Comparison of ENCODE assay signal across 9 mouse cellular contexts in the genomic region with DNA sequence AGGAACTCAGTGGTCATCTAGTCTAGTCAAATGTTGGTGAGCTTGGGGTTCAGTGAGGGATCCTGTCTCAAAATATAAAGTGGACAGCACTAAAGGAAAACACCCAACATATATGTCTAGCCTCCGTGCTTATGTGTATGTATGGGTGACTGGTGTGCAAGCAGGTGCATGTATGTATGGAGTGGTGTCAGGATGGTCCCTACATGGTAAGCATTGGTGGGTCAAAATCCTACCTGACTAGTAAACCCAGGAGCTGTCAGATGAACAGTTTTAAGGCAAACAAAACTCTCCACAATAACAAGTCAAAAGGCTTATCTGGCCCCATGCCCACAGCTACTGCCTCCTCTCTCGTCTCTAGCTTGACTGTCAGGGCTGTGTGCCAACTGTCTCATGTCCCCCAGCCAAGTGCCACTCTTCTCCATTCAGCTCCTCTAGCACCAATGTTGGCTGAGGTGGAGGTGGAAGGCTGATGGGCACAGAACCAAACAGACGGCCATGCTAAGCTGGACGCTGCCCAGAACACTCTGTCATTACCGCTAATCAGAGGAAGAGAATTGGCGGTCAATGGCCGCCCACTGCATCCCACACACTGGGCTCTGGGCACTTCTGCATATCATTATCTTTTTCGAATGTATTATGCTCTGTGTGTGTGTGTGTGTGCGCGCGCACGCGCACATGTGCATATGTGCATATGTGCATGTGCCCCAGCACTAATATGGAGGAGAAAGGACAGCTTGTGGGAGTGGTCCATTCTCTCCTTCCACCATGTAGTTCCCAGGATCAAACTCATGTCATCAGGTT. TPM values are rescaled to one million over a fixed set of nuclear protein-coding genes. Genes with fewer than 3 reads are reported as not detected.
DNase-seq lines count a peak whose midpoint lies in the region; ATAC-seq and TF ChIP-seq lines count a peak whose summit lies in the region.
"Had no signal": no experiment of that assay in that cellular context is flagged by ENCODE, and none has a peak within 500 bp of the region (broad histone marks: within the 10 kb centered on the region; RNA-seq: fewer than 3 reads in every experiment).

No protein-coding gene starts in this region.

- DNase-seq in lung, embryonic 14.5 days, result peak; percentile 51
- DNase-seq in lung, adult 2 months, result no peak
- DNase-seq in cerebellum, postnatal 10 days, result peak; percentile 97 to 98
- DNase-seq in heart, postnatal 36 days, result peak; percentile 33 to 34
- no peak for DNase-seq in c-Kit-positive CD71-positive TER-119-positive erythroid progenitor cells, embryonic 14.5 days (ENCODE audit: low spot score)
- DNase-seq in spleen, adult 18-20 months, result no peak

- 81% methylated on average over 13 of the region's 13 CpGs for WGBS in lung, embryonic 14.5 days
- WGBS in lung, adult 2 months, result 75% methylated on average over 13 of the region's 13 CpGs
- 77% methylated on average over 13 of the region's 13 CpGs for WGBS in midbrain, embryonic 16.5 days
- WGBS in intestine, embryonic 15.5 days, result 86% methylated on average over 13 of the region's 13 CpGs

- no peak for ATAC-seq in lung, embryonic 14.5 days (ENCODE audit: insufficient read depth)
- ATAC-seq in midbrain, embryonic 16.5 days, result peak; percentile 89
- ATAC-seq in intestine, embryonic 15.5 days, result no peak

- H3K27me3 ChIP-seq in lung, embryonic 14.5 days (ENCODE audit: insufficient read depth, low read length), result no peaks in the 10 kb centered on the region
- no peaks in the 10 kb centered on the region for H3K27me3 ChIP-seq in midbrain, embryonic 16.5 days (ENCODE audit: control insufficient read depth, insufficient read depth, low read depth, low read length)
- no peaks in the 10 kb centered on the region for H3K27me3 ChIP-seq in intestine, embryonic 15.5 days (replicated peaks)

- intact Hi-C loops in heart, postnatal 36 days (cut with DNase I), result no loop called here

- no peak overlapping the region for H3K27ac ChIP-seq in lung, embryonic 14.5 days (ENCODE audit: low read depth)
- H3K27ac ChIP-seq in midbrain, embryonic 16.5 days (ENCODE audit: low read length), result no peak overlapping the region
- H3K27ac ChIP-seq in intestine, embryonic 15.5 days, result no peak overlapping the region

- no peak for TF ChIP-seq CTCF in lung, embryonic 14.5 days (IDR thresholded peaks at IDR 0.05; ENCODE audit: low read depth)
- no peak for TF ChIP-seq CTCF in lung, adult 2 months (IDR thresholded peaks at IDR 0.05; ENCODE audit: insufficient read depth, low read length)

- no peak overlapping the region for H3K9ac ChIP-seq in lung, embryonic 14.5 days
- no peak overlapping the region for H3K9ac ChIP-seq in midbrain, embryonic 16.5 days (ENCODE audit: low read depth, low read length)
- no peak overlapping the region for H3K9ac ChIP-seq in intestine, embryonic 15.5 days

- no peaks in the 10 kb centered on the region for H3K36me3 ChIP-seq in lung, embryonic 14.5 days (ENCODE audit: insufficient read depth)
- no peaks in the 10 kb centered on the region for H3K36me3 ChIP-seq in midbrain, embryonic 16.5 days (ENCODE audit: control insufficient read depth, insufficient read depth, low read length)
- no peaks in the 10 kb centered on the region for H3K36me3 ChIP-seq in intestine, embryonic 15.5 days

- H3K4me3 ChIP-seq in lung, embryonic 14.5 days (ENCODE audit: low read depth, low read length), result no peak overlapping the region
- H3K4me3 ChIP-seq in lung, adult 2 months (replicated peaks; ENCODE audit: extremely low read depth, low read depth, low read length), result no peak overlapping the region
- H3K4me3 ChIP-seq in midbrain, embryonic 16.5 days (ENCODE audit: low read depth, low read length), result no peak overlapping the region
- no peak overlapping the region for H3K4me3 ChIP-seq in intestine, embryonic 15.5 days (replicated peaks)
- H3K4me3 ChIP-seq: myocyte had no signal

- H3K4me1 ChIP-seq in lung, embryonic 14.5 days (ENCODE audit: insufficient read depth), result no peaks in the 10 kb centered on the region
- H3K4me1 ChIP-seq in lung, adult 2 months (ENCODE audit: control insufficient read depth, insufficient read depth, low read length), result no peaks in the 10 kb centered on the region
- no peaks in the 10 kb centered on the region for H3K4me1 ChIP-seq in midbrain, embryonic 16.5 days (ENCODE audit: control insufficient read depth, insufficient read depth, low read length)
- H3K4me1 ChIP-seq in intestine, embryonic 15.5 days (replicated peaks), result no peaks in the 10 kb centered on the region

- TF ChIP-seq POLR2A in lung, adult 2 months (IDR thresholded peaks at IDR 0.05; ENCODE audit: borderline replicate concordance, extremely low read depth, low read depth, low read length), result no peak

- no peak overlapping the region for H3K4me2 ChIP-seq in lung, embryonic 14.5 days
- no peak overlapping the region for H3K4me2 ChIP-seq in midbrain, embryonic 16.5 days (ENCODE audit: low read length)
- no peak overlapping the region for H3K4me2 ChIP-seq in intestine, embryonic 15.5 days (replicated peaks)

- H3K9me3 ChIP-seq in lung, embryonic 14.5 days (ENCODE audit: low read depth, low read length), result no peaks in the 10 kb centered on the region
- H3K9me3 ChIP-seq in midbrain, embryonic 16.5 days (replicated peaks; ENCODE audit: control insufficient read depth, low read length, poor library complexity, severe bottlenecking), result no peaks in the 10 kb centered on the region
- no peaks in the 10 kb centered on the region for H3K9me3 ChIP-seq in intestine, embryonic 15.5 days

RNA-seq across cellular contexts. Expression of a gene that starts 23.7 kb away (rescaled TPM):
- polyA plus RNA-seq in lung, embryonic 14.5 days (2014; fragmentation: Nextera tagmentation; extraction: Ambion mirVana), result 1.3 and 2.0 TPM in 2 replicates
- 16.7 and 21.8 TPM in 2 replicates for polyA plus RNA-seq in lung, adult 2 months (2012; rRNA removed)
- 10 to 100 TPM; 19.3 to 21.1 TPM for total RNA-seq in heart, postnatal 36 days (2021)
- 1.2 and 2.9 TPM in 2 replicates for polyA plus RNA-seq in midbrain, embryonic 16.5 days (2015; fragmentation: Nextera tagmentation; extraction: Ambion mirVana)
- polyA plus RNA-seq in intestine, embryonic 15.5 days (2015; fragmentation: Nextera tagmentation; extraction: Ambion mirVana), result 1.6 and 1.7 TPM in 2 replicates
- polyA plus RNA-seq: myocyte had no signal

RNA-seq across cellular contexts. Expression of a gene that starts 60.0 kb away (rescaled TPM):
- polyA plus RNA-seq in lung, embryonic 14.5 days (2014; fragmentation: Nextera tagmentation; extraction: Ambion mirVana), result 0.32 and 0.72 TPM in 2 replicates
- 0.05 and 0.22 TPM in 2 replicates for polyA plus RNA-seq in lung, adult 2 months (2012; rRNA removed)
- total RNA-seq in heart, postnatal 36 days (2021), result under 1 TPM; 0.08 to 0.47 TPM
- 10.9 and 12.8 TPM in 2 replicates for polyA plus RNA-seq in midbrain, embryonic 16.5 days (2015; fragmentation: Nextera tagmentation; extraction: Ambion mirVana)
- 0.33 and 0.36 TPM in 2 replicates for polyA plus RNA-seq in intestine, embryonic 15.5 days (2015; fragmentation: Nextera tagmentation; extraction: Ambion mirVana)

Comparison
In these comparisons a context has a peak if more than half of its experiments do, and no peak if none do; other contexts are left out.
1. DNase-seq: peak in lung, embryonic 14.5 days (single experiment), cerebellum, postnatal 10 days (2 of 2) and heart, postnatal 36 days (2 of 2); none in lung, adult 2 months (single experiment), c-Kit-positive CD71-positive TER-119-positive erythroid progenitor cells, embryonic 14.5 days (single experiment) and spleen, adult 18-20 months (0 of 2).